Mouse (Mus musculus) frontal cortex, postnatal 25 days (tissue): ENCODE measurements at regions not wholly inside any gene's neighbourhood (a gene's known extent, or its start where the extent isn't known, plus 50 kb on each side); places are given as distances from the start of the nearest gene placed in this dataset.

ENCODE experiments used
- DNase-seq, 2 experiments: peaks; one replicate each; pipeline ENCODE4 v3.0.0; 2022; ENCODE audit warnings: low spot score in 2 of 2

DNA sequence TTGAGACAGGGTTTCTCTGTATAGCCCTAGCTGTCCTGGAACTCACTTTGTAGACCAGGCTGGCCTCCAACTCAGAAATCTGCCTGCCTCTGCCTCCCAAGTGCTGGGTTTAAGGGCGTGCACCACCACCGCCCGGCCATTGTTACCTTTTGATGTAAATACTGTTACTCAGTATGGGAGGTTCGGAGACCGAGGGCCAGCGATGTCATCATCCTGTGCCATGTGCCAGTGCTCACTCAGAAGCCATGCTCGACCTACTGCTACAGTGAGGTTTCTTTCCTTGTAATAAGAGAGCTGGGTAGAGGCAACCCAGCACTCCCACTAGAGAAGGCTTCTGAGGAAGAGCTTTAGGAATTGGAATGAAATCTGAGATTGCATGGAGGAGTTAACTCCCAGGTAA lies 191.6 kb upstream of the Tgfbr2 start:
- DNase-seq: no peak

DNA sequence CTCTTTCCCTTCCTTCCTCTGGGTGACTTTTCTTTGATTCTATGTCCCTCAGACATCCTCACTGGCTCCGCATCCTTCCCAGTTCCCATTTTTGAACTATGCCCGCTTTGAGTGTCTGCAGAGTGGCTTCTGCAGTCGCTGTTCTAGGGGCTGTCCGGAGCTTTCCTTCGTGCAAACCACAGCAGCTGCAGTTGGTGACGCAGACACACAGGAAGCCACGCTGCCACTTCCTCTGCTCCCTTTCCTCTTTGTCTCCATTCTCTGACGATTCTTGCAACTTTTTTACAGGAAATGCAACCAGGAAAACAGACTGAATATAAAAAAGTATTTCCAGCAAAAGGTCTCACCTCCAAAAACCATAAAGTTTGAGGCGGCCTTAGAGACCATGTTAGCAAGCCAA lies 191.0 kb upstream of the Tgfbr2 start:
- no peak for DNase-seq

DNA sequence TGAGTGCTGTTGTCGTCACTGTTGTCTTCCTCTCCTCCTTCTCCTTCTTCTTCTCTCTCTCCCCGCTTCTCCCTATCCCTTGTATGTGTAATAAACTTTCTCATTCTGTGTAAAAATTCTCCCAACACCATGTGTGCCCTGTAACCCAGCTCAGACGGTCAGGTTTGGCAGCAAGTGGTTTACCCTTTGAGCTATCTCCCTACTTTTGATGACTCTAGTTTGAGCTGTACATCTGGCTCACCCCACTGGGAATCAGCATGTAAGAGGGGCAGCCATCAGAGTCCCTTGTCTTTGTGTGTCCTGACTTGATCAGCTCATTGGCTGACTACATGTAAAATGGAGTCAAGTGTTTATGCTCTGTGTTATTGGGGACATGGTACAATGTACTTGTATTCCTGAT lies 190.5 kb upstream of the Tgfbr2 start:
- no peak for DNase-seq

DNA sequence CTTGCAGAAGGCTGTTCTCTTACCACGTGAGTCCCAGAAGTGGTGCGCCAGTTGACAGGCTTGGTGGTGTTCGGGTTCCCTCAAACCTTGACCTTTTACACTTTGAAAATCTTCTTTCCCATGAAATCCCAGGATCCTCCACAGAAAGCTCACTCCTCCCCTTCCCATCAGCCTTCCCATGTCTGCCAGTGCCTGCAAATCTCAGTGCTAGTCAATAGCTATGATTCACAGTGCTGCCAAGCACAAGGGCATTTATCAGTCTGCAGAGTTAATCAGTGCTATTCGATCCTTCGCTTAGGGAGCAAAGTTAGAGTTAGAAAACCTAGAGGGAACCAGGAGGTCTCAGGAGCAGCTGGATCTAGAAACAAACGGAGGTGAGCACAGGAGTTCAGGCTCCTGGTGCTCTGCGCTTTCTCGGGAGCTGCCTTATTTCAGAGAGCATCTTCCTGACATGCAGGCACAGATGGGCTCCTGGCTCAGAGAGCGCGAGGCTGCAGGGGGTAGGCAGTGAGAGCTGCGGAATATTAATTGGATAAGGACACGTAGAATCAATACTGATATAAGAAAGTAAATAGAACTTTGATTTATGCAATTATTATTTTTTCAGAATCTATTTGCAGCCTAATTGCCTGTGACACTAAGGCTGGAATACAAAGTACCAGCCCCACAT lies 190.0 kb upstream of the Tgfbr2 start:
- DNase-seq: no peak

DNA sequence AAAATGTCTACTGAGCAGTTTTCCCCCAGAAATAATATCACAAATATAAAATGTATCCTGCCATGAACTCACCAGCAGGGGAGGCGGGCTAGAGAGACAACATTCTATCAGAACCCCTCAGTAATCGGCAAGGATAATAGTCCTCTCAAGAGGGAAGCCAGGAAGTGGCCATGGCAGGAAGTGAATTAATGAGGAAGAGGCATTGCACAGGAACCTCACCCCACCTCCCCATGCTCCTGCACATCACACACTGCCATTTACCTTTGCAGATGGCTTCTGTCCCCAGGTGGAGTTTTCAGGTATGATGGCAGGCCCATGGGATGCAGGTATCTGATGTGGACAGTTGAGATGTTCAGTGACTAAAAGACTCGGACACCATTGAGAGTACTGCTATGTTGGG lies 185.9 kb upstream of the Tgfbr2 start:
- DNase-seq: no peak

DNA sequence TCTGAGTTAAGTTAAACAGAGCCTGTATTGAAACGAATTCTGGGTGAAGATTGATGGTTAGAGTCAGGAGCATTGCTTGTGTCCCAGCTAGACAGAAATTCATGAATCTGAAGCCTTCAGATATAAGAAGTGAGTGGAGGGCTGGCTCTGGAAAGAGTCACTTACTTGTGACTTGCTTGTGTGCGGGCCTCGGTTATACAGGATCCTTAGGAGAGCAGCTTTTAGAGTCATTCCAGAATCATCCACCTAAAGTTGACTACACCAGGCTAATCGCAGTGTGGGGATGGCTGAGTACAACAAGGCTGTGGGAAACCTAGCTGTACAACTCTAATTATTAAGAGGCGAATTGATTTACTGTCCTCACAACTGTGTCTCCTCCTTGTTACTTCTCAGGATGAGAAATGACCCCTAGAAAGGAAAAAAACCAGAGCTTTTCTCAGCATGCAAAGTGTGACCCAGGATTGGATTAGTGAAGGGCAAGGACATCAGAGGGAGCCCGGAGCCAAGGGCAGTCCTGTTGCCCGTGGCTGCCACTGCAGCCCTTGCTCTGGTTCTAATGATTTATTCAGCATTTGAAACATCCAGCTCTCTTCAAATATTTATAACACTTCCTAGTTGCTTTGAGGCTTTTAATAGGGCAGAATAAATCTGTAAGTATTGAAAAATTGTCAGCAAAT lies 179.0 kb upstream of the Tgfbr2 start:
- no peak for DNase-seq

DNA sequence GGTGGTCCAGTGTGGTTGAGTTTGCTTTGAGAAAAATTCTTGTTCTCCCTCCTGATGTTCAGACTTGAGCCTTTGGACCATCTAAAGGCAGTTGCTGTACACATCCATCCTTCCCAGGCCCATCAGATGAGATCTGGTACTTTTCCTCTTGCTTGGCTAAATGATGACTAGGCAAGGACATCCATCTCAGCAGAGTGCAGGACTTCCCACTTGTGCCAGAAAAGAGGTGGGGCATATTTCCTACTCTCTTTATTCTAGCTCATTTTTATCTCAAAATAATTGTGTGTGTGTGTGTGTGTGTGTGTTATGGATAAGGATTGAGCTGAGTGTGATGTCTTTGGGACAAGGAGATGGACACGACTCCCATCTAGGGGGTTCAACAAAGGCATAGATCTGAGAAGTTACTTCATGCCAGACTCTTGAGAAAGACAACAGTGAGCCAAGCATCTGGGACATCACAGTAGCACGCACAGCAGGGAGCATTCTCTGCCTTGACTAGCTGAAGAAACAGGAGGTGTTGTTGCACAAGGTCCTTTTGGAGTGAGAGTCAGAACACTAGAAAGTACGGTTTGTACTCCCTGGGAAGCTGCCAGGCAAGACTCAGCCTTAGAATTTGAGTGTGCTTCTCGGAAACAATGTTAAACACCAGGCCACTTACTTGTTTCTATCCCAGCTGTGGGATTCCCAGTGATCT lies 177.8 kb upstream of the Tgfbr2 start:
- no peak for DNase-seq

DNA sequence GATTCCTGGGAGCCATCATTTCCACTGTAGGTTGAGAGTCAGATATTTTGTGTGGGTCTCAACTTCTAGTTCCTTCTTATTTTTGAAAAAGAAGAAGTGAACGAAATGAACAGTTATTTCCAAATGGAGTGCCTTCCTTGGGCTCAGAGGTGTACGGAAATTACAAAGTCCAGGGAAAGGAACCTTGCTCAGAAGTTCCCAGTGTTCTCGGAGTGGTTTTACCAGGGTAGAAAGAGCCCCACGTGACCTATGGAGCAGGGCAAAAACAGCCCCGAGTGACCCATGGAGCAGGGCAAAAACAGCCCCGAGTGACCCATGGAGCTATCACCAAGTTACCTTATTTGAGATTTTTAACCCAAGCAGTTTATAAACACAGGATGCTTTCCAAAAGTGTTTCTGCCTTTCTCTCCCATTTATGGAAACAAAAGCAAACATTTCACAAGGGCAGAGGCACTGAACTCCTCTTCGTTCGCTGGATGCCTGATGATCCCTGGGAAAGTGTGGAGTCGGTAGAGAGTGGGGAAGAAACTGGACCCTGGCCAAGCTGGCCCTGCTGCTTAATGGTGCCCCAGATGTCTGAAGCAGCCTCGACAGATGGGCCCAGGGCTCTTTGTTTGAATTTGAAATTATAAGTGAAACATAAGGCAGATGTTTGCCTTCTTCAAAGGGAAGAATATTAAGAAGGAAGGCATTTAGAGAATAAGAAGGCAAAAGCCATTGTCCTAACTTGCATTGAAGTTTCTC lies 175.8 kb upstream of the Tgfbr2 start:
- no peak for DNase-seq

DNA sequence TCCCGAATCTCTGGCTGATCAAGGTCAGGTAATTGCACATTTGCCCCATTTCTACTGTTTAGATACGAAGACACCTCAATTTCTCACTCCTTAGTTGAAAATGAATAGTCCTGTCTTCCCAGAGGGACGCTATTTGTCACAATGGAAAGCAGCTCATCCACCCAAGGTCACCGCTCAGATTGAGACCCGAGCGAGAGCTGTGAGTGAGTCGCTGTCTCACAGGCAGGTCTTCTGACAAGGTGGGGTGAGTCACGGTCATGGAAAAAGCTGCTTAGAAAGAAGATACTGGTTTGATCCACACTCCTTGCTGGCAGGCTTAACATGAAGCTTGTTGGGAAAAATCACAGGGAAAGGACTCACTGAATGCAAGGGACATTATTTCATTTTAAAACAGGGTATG lies 171.9 kb upstream of the Tgfbr2 start:
- DNase-seq: no peak

DNA sequence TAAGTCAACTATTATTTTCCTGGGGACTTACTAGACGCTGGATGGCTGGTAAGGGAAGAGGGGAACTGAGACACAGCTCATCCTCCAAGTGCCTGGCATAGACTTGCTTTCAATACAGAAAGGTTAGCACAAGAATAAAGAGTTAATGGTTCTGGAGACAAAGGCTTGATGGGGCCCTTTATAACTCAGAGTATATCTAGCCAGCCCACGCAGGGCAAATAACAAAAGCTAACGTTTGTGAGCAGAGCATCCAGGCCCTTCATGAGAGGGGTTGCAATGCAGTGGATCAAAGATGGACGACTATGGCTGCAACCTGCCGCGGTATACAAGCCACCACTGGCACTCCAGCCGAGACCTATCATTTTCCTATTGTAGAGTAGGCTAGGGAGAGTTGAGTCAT lies 171.3 kb upstream of the Tgfbr2 start:
- DNase-seq: no peak

DNA sequence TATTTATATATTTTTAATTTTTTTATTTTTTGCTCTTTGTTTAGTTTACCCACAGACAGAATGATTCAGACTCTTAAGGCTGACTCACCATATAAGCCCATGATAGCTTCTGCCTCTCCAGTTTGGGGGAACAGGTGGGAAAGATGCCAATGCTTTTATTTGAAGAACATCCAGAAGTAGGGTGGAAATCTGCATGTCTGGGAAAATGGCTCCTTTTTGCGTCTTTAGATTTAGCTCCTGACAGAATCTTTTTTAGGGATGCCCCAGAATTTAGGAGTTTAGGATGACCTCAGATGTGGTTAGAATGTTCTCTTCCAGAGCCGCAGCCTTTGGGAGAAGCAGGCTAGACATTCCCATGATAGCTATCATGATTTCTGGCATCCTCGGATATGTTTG lies 167.9 kb upstream of the Tgfbr2 start:
- DNase-seq: no peak

DNA sequence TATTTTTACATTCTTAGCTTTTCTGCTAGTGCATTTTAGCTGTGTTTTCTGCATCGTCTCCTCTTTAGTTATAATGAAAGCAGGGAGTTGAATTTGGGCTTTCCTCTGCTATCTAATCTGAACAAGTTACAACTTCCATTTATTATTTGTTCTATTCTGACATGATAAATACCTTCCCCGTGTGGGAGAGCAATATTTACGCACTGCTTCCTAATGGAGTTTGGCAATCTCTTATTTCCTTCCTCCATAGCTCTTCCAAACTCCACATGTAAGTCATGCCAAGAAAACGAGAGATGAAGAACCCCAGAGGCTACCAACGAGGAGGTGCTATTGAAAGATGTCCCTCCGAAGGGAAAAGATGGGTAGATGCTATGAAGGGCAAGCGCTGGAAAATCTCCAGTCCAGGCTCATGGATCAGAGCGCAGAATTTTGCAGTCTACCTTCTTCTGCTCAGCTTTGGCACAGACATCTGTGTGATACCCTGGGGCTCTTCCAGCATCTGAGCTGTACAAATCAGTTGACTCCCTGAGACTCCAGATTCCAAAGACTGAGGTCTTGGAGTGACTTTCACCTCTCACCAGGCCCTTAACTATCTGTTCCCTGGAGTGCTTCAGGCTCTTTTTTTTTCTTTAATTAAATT lies 167.4 kb upstream of the Tgfbr2 start:
- peak in 1 of 2 experiments; percentile 14 for DNase-seq

DNA sequence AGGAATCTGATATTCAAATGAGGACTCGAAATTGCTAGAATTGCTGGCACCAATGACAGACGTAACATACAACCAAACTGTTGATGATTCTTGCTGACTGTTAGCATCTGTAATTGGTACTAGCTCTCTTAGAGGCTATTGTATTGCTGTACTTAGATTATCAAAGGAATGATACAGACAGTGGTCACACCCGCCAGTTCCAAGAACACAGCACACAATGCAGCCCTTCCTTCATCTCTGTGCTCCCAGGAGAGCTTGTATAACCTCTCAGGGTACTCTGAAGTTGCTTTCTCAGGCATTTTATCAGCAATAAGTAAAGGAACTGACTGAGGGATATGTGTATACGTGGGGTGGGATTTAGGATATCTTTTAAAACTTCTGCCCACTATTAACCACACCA lies 166.8 kb upstream of the Tgfbr2 start:
- DNase-seq: no peak

DNA sequence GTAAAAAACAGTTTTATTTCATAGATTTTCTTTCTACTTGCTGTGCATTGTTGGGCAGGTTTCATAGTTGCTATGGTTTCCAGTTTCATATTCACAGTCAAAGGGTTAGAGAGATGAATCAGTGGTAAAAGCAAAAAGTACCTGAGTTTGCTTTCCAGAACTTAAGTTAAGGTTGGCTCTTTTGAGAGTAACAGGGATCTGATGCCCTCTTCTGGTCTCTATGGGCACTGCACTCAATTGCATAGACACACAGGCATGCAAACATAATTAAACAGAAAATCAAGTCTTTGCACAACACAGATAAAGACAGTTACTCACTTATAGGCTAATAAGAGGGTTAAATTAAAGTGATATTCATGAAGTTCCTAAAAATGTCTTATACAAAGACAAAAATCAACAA lies 165.8 kb upstream of the Tgfbr2 start:
- no peak for DNase-seq

DNA sequence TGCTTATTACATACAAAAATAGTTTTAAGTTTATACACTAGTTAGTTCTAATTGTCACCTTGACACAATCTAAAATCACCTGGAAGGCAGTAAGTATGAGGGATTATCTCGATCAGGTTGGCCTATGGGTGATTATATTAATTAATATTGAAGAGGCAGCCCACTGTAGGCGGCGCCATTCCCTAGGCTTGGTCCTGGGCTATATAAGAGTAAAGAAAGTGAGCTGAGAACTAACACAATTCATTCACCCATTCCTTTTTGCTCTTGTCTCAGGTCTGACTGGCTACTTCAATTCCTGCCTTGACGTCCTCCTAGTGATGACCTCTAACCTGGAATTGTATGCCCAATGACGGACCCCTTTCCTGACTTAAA lies 163.6 kb upstream of the Tgfbr2 start:
- no peak for DNase-seq

DNA sequence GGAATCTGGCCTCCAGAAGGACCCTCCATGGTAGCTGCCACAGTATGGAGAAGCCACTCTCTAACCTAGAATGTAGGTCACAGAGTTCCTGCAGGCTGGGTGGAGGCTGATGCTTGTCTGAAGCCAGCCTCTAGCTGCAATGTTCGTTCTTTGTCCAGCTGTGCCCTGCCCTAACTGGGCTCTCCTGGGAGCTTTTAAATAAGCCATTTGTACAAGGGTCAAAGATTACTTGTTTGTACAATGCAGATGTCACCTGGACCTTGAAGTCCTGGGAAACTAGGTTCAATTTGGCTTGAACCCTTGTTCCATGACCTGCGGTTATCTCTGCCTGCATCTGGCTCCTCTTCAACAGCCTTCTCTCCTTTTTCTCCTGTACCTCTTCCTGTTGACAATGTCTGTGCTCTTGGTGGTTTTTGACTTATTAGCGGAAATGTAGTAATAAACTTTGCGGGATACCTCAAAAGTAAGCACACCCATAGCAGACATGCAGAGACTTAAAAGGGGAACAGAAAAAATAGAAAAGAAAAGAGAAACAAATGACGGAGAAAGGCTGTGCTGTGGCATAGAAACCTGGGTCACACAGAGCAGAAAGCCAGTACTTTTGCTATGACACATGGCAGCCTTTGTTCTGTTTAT lies 163.1 kb upstream of the Tgfbr2 start:
- DNase-seq: no peak

DNA sequence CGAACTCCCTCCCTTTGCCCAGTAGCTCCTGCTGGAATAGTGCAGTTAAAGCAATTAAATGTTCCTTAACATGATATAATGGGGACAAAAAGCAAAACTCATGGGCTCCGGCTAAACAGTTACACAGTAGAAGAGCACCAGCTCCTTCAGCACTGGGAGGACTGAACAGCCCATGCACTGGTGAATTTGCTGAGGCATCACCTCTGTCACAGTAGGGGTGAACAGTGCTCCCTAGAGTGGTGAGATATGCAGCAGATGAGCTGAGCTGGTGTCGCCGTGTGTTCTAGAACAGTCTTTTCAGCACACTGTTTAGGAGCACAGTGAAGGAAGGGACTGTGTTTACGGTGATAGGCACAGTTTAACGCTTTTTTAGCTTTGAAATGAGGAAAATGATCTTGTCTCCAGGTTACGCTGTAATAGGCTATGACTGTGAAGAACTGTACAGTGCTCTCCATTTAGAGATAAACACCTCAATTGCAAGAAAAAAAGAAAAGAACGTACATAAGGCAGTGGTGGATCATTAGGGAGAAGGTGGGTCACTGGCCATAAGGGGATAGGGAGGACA lies 162.4 kb upstream of the Tgfbr2 start:
- no peak for DNase-seq

DNA sequence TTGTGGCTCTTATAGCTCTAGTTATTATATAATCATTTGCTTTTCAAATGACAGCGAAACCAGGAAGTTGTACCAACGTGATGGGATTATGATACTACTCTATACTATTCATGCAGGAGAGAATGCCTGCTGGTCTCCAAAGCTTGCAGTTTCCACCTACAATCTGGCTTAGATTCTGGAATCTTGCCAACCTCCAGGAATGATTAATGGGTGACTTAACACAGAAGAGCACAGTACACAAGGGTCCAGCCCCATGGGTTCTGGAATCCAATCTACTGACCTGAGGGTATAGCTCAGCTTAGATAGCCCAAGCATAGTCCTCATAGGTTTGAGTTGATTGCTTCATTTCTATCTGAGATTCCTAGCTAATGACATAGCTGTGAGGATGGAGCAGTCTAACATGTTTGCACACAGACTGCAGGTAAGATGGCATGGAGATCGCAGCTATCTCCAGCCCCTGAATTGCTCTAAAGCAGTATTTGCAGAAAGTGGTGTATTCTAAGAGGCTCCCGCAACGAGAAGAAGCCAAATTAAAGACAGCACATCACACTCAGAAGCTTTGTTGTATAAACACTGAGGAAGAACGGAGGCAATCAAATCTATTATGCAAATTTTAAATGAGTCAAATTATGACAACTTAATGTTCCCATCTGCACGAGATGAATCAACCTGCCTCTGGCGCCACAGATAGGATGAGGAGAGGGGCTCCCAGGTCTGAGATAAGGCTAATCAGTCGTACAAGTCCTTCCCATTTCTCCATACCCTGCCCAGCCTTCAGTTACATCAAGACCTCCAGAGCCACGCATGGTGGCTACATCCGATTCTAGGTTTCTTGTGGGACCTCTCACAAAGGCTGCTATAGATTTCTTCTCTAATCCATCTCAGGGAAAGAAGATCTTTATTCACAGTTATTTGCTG lies 160.7 kb upstream of the Tgfbr2 start:
- DNase-seq: no peak

DNA sequence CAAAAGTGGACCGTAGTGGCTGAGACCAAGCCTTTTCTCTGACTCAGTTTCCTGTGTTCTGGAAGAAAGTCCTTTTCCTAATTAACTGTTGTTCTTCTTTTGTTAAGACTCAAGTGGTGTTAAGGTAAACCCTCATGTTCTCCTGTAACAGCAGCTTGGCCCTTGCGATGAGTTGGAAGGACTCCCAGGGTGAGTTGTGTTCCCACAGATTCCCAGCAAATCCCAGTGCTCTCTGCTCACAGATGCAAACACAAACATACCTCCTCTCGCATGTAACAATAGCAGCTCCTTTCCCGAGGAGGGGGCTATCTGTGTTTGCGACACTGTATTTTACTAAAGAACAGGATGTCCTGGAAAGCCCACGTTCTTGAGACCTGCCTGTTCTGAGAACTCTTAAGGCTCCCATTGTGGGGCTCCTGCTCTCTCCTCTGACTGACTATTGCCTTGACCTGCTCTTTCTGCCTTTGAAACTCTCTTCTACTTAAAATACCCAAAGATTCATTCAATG lies 158.8 kb upstream of the Tgfbr2 start:
- no peak for DNase-seq
